Mouse (Mus musculus) megakaryocyte progenitor cell, adult 5-6 weeks (primary cell): ENCODE results near the gene Srsf2. TPM values are rescaled to one million over a fixed set of nuclear protein-coding genes. Genes with fewer than 3 reads are reported as not detected.

Experiments used
- ATAC-seq: replicated peaks from 2 replicates; pipeline ENCODE4 v1.8.0; 2016; ENCODE audit warnings: mild to moderate bottlenecking, moderate TSS enrichment, inconsistent platforms; ENCODE audit not compliant: poor library complexity
- total RNA-seq, 2 experiments: library from RNA; stranded (forward) in 1 of 2; stranded (reverse) in 1 of 2; fragments of 157-497, 149-512 nt in 1 of 2; fragments of 200-1000 nt in 1 of 2; gene quantifications; 2 replicates each; pipeline versions ENCODE4 v1.2.3 to v1.2.4; 2015 to 2017

The Srsf2 gene
- total RNA-seq, 2 experiments from 2014 or later: 522 to 1,338 TPM

DNA sequence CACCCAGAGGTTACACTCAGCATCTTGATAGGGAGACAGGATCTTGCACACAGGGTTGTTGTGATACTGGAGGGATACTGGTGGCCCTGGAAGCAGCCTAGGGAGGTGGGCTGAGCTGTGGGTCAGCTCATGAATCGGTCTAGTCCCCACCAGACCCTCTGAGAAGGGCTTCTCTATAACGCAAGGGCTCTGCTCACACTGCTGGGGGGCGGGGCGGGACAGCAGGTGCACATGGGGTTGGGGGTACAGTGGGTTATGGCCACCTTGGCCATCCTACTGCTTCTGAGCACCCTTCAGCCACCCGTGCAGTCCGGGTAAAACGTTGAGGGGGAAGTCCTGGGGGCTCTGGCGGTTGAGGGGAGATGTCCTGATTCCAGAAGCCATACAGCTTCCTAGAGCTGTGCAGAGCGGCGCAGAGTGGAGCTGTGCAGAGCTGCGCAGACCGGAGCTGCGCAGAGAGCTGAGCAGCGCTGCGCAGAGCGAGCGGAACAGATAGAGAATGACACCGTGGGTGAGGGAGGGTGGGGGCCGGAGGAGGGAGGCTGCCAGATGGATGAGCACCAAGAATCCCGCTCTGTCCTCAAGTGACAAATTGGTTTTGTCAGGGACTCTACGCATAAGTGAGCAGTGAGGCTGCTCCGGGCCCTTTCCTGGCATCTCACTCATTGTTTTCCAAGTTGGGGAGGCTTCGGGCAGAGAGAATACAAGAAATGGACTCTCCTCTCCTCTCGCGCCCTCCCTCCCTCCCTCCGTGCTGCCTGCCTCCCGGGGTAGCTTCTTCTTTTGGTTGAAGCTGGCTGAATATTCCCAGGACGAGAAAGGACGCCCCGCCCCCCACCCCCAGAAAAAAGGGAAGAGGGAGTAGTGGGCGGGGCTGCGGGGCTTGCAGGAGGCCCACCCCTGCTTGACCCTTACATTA lies 41.7 kb downstream of the Srsf2 start:
- ATAC-seq: peak; percentile 71

DNA sequence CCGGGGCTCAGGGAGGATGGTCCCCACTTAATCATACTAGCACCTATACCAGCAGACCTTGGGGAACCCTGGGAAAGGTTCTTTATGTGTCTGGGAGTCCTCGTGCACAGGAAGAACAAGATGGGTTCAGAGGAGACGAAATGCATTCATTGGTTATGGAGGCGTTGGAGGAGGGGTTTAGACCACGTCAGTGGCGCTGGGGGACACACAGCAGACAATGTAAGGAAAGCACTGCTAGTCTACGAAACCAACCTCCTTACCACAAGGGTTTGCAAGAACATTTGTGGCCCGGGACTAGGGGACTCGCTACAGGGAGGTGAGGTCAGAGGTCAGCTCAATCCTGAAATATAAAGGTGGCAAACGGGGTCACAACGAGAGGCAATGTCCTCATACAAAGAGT lies 42.4 kb downstream of the Srsf2 start:
- no peak for ATAC-seq

DNA sequence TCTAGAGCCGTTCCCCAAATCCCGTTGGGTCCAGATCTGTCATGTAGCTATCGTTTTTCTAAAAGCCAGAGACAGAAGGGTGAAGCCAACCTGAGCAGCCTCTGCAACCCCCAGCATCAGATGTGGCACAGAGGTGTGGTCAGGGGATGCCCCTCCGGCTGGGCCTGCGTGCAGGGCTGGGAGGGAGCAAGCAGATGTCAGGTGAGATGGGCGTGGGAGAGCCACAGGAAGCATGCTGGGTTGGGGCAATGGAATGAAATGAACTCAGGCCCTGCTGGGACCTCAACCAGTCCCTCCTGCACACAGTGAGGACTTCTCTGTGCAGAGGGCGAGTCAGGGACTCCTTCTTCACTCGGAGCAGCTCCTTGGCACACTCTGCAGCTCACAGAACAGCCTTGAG lies 43.4 kb downstream of the Srsf2 start:
- ATAC-seq: no peak

DNA sequence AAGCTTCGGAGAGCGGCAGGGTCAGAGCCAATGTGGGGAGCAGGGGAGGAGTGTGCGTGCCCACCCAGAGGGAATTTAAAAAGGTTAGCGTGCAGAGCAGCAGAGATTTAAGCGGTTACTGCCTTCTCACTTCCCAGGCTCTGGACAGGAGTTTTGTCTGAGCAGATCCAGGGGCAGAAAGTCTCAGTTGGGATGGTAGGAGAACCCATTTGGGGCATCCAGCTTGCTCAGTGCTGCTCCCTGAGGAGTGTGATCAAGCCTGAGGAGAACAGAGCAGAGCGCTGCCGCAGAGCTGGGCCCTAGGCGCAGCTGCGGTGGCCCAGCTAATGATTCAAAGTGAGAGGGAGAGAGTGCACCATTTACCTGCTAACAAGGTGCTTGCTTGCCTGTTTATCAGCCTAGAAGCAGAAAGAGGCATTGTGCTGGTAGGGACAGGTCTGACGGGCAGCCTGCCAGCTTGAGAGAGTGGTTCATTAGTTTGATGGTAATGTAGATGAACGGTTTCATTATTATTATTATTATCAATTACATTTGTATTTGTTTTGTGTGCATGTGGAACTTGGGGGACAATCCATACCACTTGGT lies 44.0 kb downstream of the Srsf2 start:
- no peak for ATAC-seq

DNA sequence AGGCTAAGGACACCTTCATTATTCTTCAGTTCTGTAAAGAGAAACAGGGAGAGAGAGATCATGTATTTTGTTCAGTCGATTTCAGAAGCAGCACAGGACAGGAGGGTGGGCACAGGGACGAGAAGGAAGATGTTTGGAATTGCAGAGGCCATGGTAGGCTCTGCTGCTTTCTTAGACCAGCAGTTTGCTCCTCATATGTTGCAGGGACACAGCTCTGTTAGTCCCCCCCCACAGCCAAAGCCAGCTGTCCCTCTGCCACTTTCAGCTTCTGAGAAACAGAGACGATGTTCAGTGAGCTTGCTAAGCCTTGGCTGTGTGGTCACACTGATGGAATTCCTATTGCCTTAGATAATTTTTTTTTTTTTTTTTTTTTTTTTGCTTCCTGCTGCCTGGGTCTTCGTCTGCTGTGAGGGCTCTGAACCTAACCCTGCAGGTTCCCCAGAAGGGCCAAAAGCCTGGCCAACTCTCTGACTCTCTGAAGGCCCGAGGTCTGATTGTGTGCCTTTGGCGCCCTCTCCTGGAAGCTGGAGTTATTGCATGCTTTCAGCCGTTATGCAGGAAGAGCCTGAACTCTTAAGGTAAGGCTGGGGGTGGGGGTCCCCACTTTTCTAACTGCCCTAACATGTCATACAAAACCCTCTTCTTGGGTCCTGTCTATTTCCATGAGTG lies 44.8 kb downstream of the Srsf2 start:
- peak; percentile 76 for ATAC-seq

DNA sequence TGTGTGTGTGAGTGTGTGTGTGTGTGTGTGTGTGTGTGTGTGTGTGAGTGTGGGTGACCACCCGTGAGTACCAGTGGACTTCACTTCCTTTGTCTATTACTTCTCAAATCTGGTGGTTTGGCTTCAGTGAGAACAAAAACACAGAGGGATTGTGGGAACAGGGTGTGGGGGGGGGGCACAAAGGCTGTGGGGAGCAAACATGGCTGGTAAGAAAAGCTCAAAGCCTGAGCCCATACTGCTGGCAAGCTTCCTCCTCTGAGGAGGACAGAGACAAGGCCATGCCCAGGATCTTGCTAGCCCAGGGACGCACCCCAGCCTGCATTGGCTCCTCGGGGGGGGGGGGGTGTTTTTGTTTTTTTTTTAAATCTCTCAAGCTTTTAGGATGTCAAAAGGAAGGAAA lies 45.4 kb downstream of the Srsf2 start:
- ATAC-seq: no peak

DNA sequence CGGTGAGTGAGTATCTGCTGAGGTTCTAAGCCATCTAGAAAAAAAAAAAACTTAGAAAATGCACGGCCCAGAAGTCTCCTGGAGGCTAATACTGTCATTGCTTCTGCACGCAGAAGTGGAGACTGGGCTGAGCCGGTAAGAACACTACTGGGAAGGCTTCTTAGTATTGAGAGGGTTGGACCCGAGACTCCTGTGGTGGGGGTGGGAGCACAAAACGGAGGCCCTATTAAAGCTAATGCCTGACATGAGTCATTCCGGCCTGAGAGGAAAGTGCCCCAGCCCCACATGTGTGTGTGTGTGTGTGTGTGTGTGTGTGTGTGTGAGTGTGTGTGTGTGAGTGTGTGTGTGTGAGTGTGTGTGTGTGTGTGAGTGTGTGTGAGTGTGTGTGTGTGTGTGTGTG lies 45.8 kb downstream of the Srsf2 start:
- no peak for ATAC-seq

DNA sequence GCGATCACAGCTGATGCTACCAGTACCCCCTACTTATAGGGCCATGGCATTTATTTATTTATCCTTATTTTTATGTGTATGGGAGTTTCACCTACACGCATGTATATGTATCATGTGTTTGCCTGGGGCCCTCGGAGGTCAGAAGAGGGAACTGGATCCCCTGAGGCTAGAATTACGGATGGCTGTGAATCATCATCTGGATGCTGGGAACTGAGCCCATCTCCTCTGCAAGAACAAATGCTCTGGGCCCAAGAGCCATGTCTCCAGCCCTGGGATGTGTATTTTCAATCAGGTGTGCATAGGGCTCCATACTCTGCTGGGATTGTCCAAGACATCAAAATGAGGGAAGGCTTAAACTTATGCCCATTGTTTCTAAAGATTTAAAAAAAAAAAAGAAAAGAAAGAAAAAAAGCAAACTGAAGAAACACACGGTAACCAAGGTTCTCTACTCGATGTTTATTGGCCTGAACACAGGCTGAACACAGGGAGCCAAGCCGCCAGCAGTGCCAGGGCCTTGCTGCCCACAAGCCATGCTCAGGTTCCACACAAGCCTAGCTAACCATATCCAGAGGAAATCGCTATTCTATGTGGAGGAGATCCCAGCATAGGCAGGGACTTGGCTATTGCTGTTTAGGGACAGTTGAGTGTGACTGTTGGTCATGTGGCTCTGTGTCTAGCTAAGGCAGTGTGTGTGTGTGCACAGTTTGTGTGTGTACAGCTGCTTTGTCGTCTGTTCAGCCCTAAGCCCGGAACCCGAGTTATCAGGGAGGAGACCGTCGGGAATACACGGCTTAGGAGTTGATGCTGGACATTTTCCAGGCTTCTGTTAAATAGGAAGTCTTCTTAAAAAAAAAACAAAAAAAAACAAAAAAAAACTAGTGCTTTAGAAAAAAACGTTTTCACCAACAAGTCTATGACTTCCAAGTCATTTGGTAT lies 46.5 kb downstream of the Srsf2 start:
- ATAC-seq: no peak

DNA sequence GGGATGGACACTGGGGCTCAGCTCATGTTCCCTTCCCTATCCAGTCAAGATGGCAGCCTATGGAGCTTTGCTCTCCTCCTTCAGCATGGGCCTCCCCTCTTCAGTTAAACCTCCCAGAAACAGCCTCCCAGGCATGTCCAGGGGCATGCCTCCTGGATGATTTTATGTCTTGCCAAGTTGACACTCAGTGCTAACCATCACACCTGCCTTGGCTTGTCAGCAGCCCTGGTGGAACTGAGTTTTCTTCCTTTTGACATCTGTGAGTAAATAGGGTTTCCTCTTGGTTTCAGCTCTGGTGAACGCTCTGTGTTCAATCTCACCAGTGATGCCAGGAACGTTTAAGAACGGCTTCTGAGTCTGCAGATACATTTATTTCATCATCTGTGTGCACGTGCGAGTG lies 50.2 kb downstream of the Srsf2 start:
- ATAC-seq: no peak

DNA sequence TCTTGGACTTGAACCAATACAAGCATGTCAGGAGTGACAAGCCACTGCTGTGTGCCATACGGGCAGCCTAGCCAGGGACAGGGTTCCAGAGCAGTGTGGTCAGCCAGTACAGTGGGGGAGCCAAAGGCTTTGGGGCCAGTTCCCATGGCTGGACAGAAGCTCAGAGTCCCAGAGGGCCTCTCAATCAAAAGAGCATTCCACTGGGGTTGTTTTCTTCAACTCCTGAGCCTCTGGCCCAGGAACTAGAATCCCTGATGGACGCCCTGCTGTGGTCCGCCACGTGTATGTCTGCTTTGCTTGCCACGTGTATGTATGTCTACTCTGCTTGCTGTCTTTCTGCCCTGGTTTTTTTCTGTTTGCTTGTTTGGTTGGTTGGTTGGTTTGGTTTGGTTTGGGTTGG lies 51.8 kb downstream of the Srsf2 start:
- ATAC-seq: no peak

Other genes starting within 250 kb of the Srsf2 start
- 3.7 and 4.9 TPM in 2 replicates for gene Rhbdf2, start 226.1 kb downstream of the Srsf2 start, total RNA-seq (2015)
- gene Rhbdf2, start 226.1 kb downstream of the Srsf2 start, total RNA-seq (2017): 2.7 and 3.5 TPM in 2 replicates
- gene Prcd, start 199.6 kb downstream of the Srsf2 start, total RNA-seq (2015): 0.47 TPM in 1 of 2 replicates, not detected in the other
- 0.17 TPM in 1 of 2 replicates, not detected in the other for gene Prcd, start 199.6 kb downstream of the Srsf2 start, total RNA-seq (2017)
- not detected in 2 replicates for gene Cygb, start 198.8 kb downstream of the Srsf2 start, total RNA-seq (2015)
- not detected in 2 replicates for gene Cygb, start 198.8 kb downstream of the Srsf2 start, total RNA-seq (2017)
- gene St6galnac1, start 77.6 kb downstream of the Srsf2 start, total RNA-seq (2015): not detected in 2 replicates
- not detected in 2 replicates for gene St6galnac1, start 77.6 kb downstream of the Srsf2 start, total RNA-seq (2017)
- gene Mxra7, start 25.0 kb downstream of the Srsf2 start, total RNA-seq (2015): 0.10 and 1.1 TPM in 2 replicates
- gene Mxra7, start 25.0 kb downstream of the Srsf2 start, total RNA-seq (2017): not detected in 2 replicates
- 49.9 and 53.9 TPM in 2 replicates for gene Mettl23, start 9.8 kb downstream of the Srsf2 start, total RNA-seq (2015)
- gene Mettl23, start 9.8 kb downstream of the Srsf2 start, total RNA-seq (2017): 21.7 and 31.8 TPM in 2 replicates
- gene Jmjd6, start 9.6 kb downstream of the Srsf2 start, total RNA-seq (2015): 42.9 and 43.8 TPM in 2 replicates
- 43.6 and 50.1 TPM in 2 replicates for gene Jmjd6, start 9.6 kb downstream of the Srsf2 start, total RNA-seq (2017)
- 13.6 and 14.8 TPM in 2 replicates for gene Mfsd11, start 654 bp downstream of the Srsf2 start, total RNA-seq (2015)
- 11.1 and 11.2 TPM in 2 replicates for gene Mfsd11, start 654 bp downstream of the Srsf2 start, total RNA-seq (2017)
- gene Mgat5b, start 65.8 kb upstream of the Srsf2 start, total RNA-seq (2015): not detected in 2 replicates
- gene Mgat5b, start 65.8 kb upstream of the Srsf2 start, total RNA-seq (2017): not detected in 2 replicates